Mouse (Mus musculus) cerebellum, adult 2 months (tissue): ENCODE data around the gene Celsr2.

Experiments used
- CTCF ChIP-seq: fragments of 200-500 bp; IDR thresholded peaks from 2 replicates; pipeline ENCODE4 v1.5.1; 2011; ENCODE audit warnings: low read depth, mild to moderate bottlenecking, control low read depth, low read length, moderate library complexity, borderline replicate concordance; ENCODE audit not compliant: insufficient read depth
- POLR2A ChIP-seq: fragments of 200-500 bp; IDR thresholded peaks from 2 replicates; pipeline ENCODE4 v1.6.1; 2011; ENCODE audit warnings: low read length, control low read depth, borderline replicate concordance; ENCODE audit not compliant: insufficient read depth

DNA sequence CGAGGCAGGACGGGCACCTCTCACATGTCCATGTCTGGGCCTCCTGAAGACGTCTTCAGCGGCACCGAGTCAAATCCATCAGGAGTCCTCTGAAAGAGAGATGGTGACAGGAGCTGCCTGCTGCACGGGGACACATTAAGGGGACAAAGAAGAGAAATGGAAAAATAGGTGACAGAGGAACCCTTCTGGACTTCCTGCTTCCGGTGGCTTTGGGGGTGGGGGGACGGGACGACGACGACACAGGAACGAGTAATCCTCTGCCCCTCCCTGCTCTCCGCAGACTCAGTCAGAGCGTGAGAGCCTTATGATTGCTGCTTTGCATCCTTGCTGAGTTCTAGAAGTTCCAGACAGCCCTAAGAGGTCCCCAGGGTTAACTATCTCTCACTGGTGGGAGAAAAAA lies 43.0 kb upstream of the Celsr2 start:
- TF ChIP-seq POLR2A (no peak), CTCF (no peak)
